27 mouse cellular contexts compared by ENCODE assay signal in the genomic region with DNA sequence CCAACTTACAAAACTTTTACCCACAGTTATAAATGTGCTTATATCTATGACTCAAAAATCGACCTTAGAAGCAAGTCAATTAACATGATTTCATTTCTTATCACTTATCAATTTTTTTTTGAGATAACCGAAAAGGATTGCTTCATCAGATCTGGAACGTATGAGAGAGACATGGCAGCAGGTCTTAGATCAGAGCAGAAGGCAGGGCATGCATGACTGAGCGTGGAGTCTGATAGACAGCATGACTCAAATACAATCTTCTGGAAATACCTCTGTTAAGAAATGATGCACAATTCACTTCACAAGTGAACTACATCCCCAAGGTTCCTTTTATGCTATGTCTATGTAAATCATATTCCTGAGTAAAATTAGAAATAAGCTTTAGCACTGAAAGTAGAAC.
"Had no signal": no experiment of that assay in that cellular context is flagged by ENCODE, and none has a peak within 500 bp of the region (broad histone marks: within the 10 kb centered on the region; RNA-seq: fewer than 3 reads in every experiment).

No protein-coding gene starts in this region.

- H3K4me1 ChIP-seq: heart, embryonic 10.5 days; heart, embryonic 12.5 days; hindbrain, embryonic 10.5 days; hindbrain, embryonic 12.5 days; intestine, embryonic 15.5 days; kidney, embryonic 15.5 days; limb, embryonic 13.5 days; limb, embryonic 15.5 days; liver, embryonic 12.5 days had no signal

- ATAC-seq: hindbrain, embryonic 16.5 days; inflammation-experienced regulatory T-cells, adult 6 months; intestine, embryonic 15.5 days; intestine, postnatal 0 days; liver, embryonic 12.5 days had no signal

- DNase-seq: gastrocnemius, adult 2 months; gastrocnemius, postnatal 10 days; gastrocnemius, postnatal 25 days; heart, adult 18-20 months; heart, postnatal 10 days; heart, postnatal 4 days; kidney, adult 18-20 months; kidney, adult 9 months; kidney, postnatal 14 days; kidney, postnatal 36 days; layer of hippocampus, adult 9-11 months; layer of hippocampus, postnatal 36 days had no signal

- H3K9me3 ChIP-seq: heart, embryonic 10.5 days; heart, embryonic 12.5 days; hindbrain, embryonic 10.5 days; hindbrain, embryonic 12.5 days; intestine, embryonic 15.5 days; kidney, embryonic 15.5 days; limb, embryonic 13.5 days; limb, embryonic 15.5 days; liver, embryonic 12.5 days had no signal

- H3K4me3 ChIP-seq: gastrocnemius, adult 2 months; heart, embryonic 10.5 days; heart, embryonic 12.5 days; hindbrain, embryonic 10.5 days; hindbrain, embryonic 12.5 days; intestine, embryonic 15.5 days; kidney, embryonic 15.5 days; limb, embryonic 13.5 days; limb, embryonic 15.5 days; liver, embryonic 12.5 days had no signal

- H3K9ac ChIP-seq: heart, embryonic 12.5 days; hindbrain, embryonic 12.5 days; hindbrain, embryonic 14.5 days; intestine, embryonic 15.5 days; kidney, embryonic 15.5 days; limb, embryonic 13.5 days; limb, embryonic 15.5 days; liver, embryonic 12.5 days; liver, embryonic 14.5 days had no signal

- H3K36me3 ChIP-seq: heart, embryonic 10.5 days; heart, embryonic 12.5 days; hindbrain, embryonic 10.5 days; hindbrain, embryonic 12.5 days; intestine, embryonic 15.5 days; kidney, embryonic 15.5 days; limb, embryonic 13.5 days; limb, embryonic 15.5 days; liver, embryonic 12.5 days had no signal

- H3K27ac ChIP-seq: gastrocnemius, adult 2 months; heart, embryonic 10.5 days; hindbrain, embryonic 10.5 days; hindbrain, embryonic 12.5 days; hindbrain, embryonic 14.5 days; intestine, embryonic 15.5 days; kidney, embryonic 15.5 days; kidney, postnatal 0 days; limb, embryonic 13.5 days; limb, embryonic 15.5 days; liver, embryonic 12.5 days; liver, embryonic 14.5 days had no signal

- H3K4me2 ChIP-seq: heart, embryonic 12.5 days; hindbrain, embryonic 12.5 days; hindbrain, embryonic 14.5 days; intestine, embryonic 15.5 days; kidney, embryonic 15.5 days; limb, embryonic 13.5 days; limb, embryonic 15.5 days; liver, embryonic 12.5 days had no signal

- H3K27me3 ChIP-seq: heart, embryonic 12.5 days; hindbrain, embryonic 12.5 days; intestine, embryonic 15.5 days; kidney, embryonic 15.5 days; limb, embryonic 13.5 days; limb, embryonic 15.5 days; liver, embryonic 12.5 days had no signal
